Mouse (Mus musculus): Measurements from ENCODE around the gene Rhcg. TPM values are rescaled to one million over a fixed set of nuclear protein-coding genes. Genes with fewer than 3 reads are reported as not detected.

Rhcg gene
- total and polyA plus RNA-seq, 2 experiments = not detected

- H3K79me2 ChIP-seq (ENCODE audit: control insufficient read depth, insufficient read depth, low read length) = no peaks in the 10 kb centered on the region
- WGBS = 88% methylated on average over 5 of the region's 5 CpGs
- H3K27ac ChIP-seq (replicated peaks; ENCODE audit: insufficient read depth, low read depth, low read length) = no peak overlapping the region
- H3K36me3 ChIP-seq (ENCODE audit: control insufficient read depth, insufficient read depth, low read length) = no peaks in the 10 kb centered on the region
- DNase-seq (ENCODE audit: extremely low read depth, low read depth, low spot score) = no peak
- no peak overlapping the region for H3K9ac ChIP-seq (ENCODE audit: low read depth, low read length)
- no peaks in the 10 kb centered on the region for H3K4me1 ChIP-seq (ENCODE audit: control insufficient read depth, insufficient read depth, low read length)
- no peak overlapping the region for H3K4me3 ChIP-seq (ENCODE audit: insufficient read depth, low read depth, low read length)
- H3K27me3 ChIP-seq (ENCODE audit: control insufficient read depth, insufficient read depth, low read length) = no peaks in the 10 kb centered on the region
- TF ChIP-seq CTCF (IDR thresholded peaks at IDR 0.05; ENCODE audit: low read depth, low read length) = no peak
- TF ChIP-seq POLR2A (IDR thresholded peaks at IDR 0.05; ENCODE audit: extremely low read depth, insufficient read depth, low read length) = no peak
Observed at GRCm38 (mm10) chr7:79626170-79626569, 8.7 kb upstream of the Rhcg start.

GRCm38 (mm10) chr7:79623086-79623485 is 5.6 kb upstream of the Rhcg start:
- DNase-seq (ENCODE audit: extremely low read depth, low read depth, low spot score) = no peak
- Histone ChIP-seq H3K4me3 (ENCODE audit: insufficient read depth, low read depth, low read length) (no peak overlapping the region), H3K27me3 (ENCODE audit: control insufficient read depth, insufficient read depth, low read length) (no peaks in the 10 kb centered on the region), H3K36me3 (ENCODE audit: control insufficient read depth, insufficient read depth, low read length) (no peaks in the 10 kb centered on the region), H3K27ac (replicated peaks; ENCODE audit: insufficient read depth, low read depth, low read length) (no peak overlapping the region), H3K79me2 (ENCODE audit: control insufficient read depth, insufficient read depth, low read length) (no peaks in the 10 kb centered on the region), H3K9ac (ENCODE audit: low read depth, low read length) (no peak overlapping the region), H3K4me1 (ENCODE audit: control insufficient read depth, insufficient read depth, low read length) (no peaks in the 10 kb centered on the region)
- TF ChIP-seq POLR2A (IDR thresholded peaks at IDR 0.05; ENCODE audit: extremely low read depth, insufficient read depth, low read length) (no peak), CTCF (IDR thresholded peaks at IDR 0.05; ENCODE audit: low read depth, low read length) (no peak)
- WGBS = 63% methylated on average over 8 of the region's 8 CpGs

- no peaks in the 10 kb centered on the region for H3K27me3 ChIP-seq (ENCODE audit: control insufficient read depth, insufficient read depth, low read length)
- no peak overlapping the region for H3K4me3 ChIP-seq (ENCODE audit: insufficient read depth, low read depth, low read length)
- WGBS = 70% methylated on average over 4 of the region's 4 CpGs
- no peak overlapping the region for H3K9ac ChIP-seq (ENCODE audit: low read depth, low read length)
- no peak for DNase-seq (ENCODE audit: extremely low read depth, low read depth, low spot score)
- no peaks in the 10 kb centered on the region for H3K79me2 ChIP-seq (ENCODE audit: control insufficient read depth, insufficient read depth, low read length)
- H3K36me3 ChIP-seq (ENCODE audit: control insufficient read depth, insufficient read depth, low read length) = no peaks in the 10 kb centered on the region
- no peak overlapping the region for H3K27ac ChIP-seq (replicated peaks; ENCODE audit: insufficient read depth, low read depth, low read length)
- no peak for TF ChIP-seq POLR2A (IDR thresholded peaks at IDR 0.05; ENCODE audit: extremely low read depth, insufficient read depth, low read length)
- no peak for TF ChIP-seq CTCF (IDR thresholded peaks at IDR 0.05; ENCODE audit: low read depth, low read length)
- no peaks in the 10 kb centered on the region for H3K4me1 ChIP-seq (ENCODE audit: control insufficient read depth, insufficient read depth, low read length)
Observed at GRCm38 (mm10) chr7:79619493-79619892, 2.0 kb upstream of the Rhcg start.

- H3K27ac ChIP-seq (replicated peaks; ENCODE audit: insufficient read depth, low read depth, low read length) = no peak overlapping the region
- no peak overlapping the region for H3K4me3 ChIP-seq (ENCODE audit: insufficient read depth, low read depth, low read length)
- no peaks in the 10 kb centered on the region for H3K4me1 ChIP-seq (ENCODE audit: control insufficient read depth, insufficient read depth, low read length)
- TF ChIP-seq POLR2A (IDR thresholded peaks at IDR 0.05; ENCODE audit: extremely low read depth, insufficient read depth, low read length) (no peak), CTCF (IDR thresholded peaks at IDR 0.05; ENCODE audit: low read depth, low read length) (no peak)
- no peak overlapping the region for H3K9ac ChIP-seq (ENCODE audit: low read depth, low read length)
- DNase-seq (ENCODE audit: extremely low read depth, low read depth, low spot score) = no peak
- no peaks in the 10 kb centered on the region for H3K36me3 ChIP-seq (ENCODE audit: control insufficient read depth, insufficient read depth, low read length)
- WGBS = 36% methylated on average over 1 of the region's 1 CpGs
- H3K79me2 ChIP-seq (ENCODE audit: control insufficient read depth, insufficient read depth, low read length) = no peaks in the 10 kb centered on the region
- no peaks in the 10 kb centered on the region for H3K27me3 ChIP-seq (ENCODE audit: control insufficient read depth, insufficient read depth, low read length)
Observed at GRCm38 (mm10) chr7:79615941-79616340, 1.5 kb downstream of the Rhcg start.

DNA sequence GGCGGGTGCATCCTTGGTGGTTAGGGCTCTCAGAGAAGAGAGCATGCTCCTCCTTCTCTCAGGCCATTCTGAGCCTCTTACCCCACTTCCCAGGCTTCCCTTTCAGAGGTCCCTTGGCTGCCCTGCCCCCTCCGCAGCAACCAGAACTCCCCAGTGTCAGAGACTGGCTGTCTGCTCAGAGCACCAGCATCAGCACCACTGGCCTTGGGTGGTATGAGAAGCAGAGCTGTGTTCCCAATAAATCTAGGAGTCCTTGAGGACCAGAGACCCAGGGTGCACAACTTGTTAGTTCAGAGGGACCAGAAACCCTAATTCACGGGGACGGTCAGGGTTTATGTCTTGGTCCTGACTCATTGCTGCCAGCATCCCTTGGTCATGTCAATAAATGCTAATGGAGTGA is 2.4 kb downstream of the Rhcg start:
- DNase-seq (ENCODE audit: extremely low read depth, low read depth, low spot score) = no peak
- no peaks in the 10 kb centered on the region for H3K36me3 ChIP-seq (ENCODE audit: control insufficient read depth, insufficient read depth, low read length)
- H3K27me3 ChIP-seq (ENCODE audit: control insufficient read depth, insufficient read depth, low read length) = no peaks in the 10 kb centered on the region
- no peak overlapping the region for H3K27ac ChIP-seq (replicated peaks; ENCODE audit: insufficient read depth, low read depth, low read length)
- WGBS = 82% methylated on average over 4 of the region's 4 CpGs
- H3K4me3 ChIP-seq (ENCODE audit: insufficient read depth, low read depth, low read length) = no peak overlapping the region
- no peak for TF ChIP-seq CTCF (IDR thresholded peaks at IDR 0.05; ENCODE audit: low read depth, low read length)
- TF ChIP-seq POLR2A (IDR thresholded peaks at IDR 0.05; ENCODE audit: extremely low read depth, insufficient read depth, low read length) = no peak
- no peaks in the 10 kb centered on the region for H3K4me1 ChIP-seq (ENCODE audit: control insufficient read depth, insufficient read depth, low read length)
- H3K79me2 ChIP-seq (ENCODE audit: control insufficient read depth, insufficient read depth, low read length) = no peaks in the 10 kb centered on the region
- H3K9ac ChIP-seq (ENCODE audit: low read depth, low read length) = no peak overlapping the region

DNA sequence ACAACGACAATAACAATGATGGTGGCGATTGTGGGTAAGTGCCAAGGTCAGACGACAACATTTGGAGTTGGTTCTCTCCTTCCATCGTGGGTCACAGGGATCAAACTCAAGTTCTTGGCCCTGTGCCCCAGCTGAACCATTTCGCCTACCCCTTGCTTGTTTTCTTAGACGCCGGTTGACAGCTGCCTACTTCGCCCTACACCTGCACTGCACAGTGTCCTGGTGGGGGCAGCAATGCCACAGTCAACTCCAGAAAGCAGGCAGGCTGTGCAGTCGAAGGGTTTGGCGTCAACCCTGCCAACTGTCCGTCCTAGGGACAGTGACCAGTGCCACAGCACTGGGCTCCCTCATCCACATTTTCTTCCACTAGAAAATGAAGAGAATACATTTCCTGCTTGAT is 4.1 kb downstream of the Rhcg start:
- Histone ChIP-seq H3K4me1 (ENCODE audit: control insufficient read depth, insufficient read depth, low read length) (no peaks in the 10 kb centered on the region), H3K9ac (ENCODE audit: low read depth, low read length) (no peak overlapping the region), H3K27ac (replicated peaks; ENCODE audit: insufficient read depth, low read depth, low read length) (no peak overlapping the region), H3K27me3 (ENCODE audit: control insufficient read depth, insufficient read depth, low read length) (no peaks in the 10 kb centered on the region), H3K79me2 (ENCODE audit: control insufficient read depth, insufficient read depth, low read length) (no peaks in the 10 kb centered on the region), H3K4me3 (ENCODE audit: insufficient read depth, low read depth, low read length) (no peak overlapping the region), H3K36me3 (ENCODE audit: control insufficient read depth, insufficient read depth, low read length) (no peaks in the 10 kb centered on the region)
- TF ChIP-seq POLR2A (IDR thresholded peaks at IDR 0.05; ENCODE audit: extremely low read depth, insufficient read depth, low read length) (no peak), CTCF (IDR thresholded peaks at IDR 0.05; ENCODE audit: low read depth, low read length) (no peak)
- DNase-seq (ENCODE audit: extremely low read depth, low read depth, low spot score) = no peak
- 44% methylated on average over 11 of the region's 11 CpGs for WGBS
